Mouse (Mus musculus): ENCODE data around the gene Itpkb. TPM values are rescaled to one million over a fixed set of nuclear protein-coding genes. Genes with fewer than 3 reads are reported as not detected.

The Itpkb gene
- polyA plus RNA-seq, 1 experiment: 55.6 TPM

DNA sequence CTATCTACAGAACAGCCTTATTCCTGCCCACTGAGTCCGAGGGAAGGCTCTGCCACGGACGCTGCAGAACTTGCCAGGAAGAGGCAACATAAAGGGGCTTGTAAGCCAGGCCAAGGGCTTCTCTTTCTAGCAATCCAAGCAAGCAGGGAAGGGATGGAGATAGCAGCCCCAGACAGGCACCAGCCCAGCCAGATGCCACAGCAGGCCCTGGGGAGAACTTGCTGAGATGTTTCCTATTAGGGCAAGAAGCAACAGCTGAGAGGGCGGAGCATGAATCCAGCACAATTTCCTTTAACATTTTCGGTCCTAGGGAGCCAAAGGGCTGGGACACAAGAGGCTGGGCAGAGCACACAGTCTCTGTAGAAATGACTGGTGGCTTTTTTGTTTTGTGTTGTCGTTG is 128.0 kb downstream of the Itpkb start:
- no peak overlapping the region for H3K4me3 ChIP-seq (replicated peaks; ENCODE audit: extremely low read depth, low read depth, low read length)
- 44% methylated on average over 6 of the region's 6 CpGs for WGBS
- TF ChIP-seq POLR2A (IDR thresholded peaks at IDR 0.05; ENCODE audit: borderline replicate concordance, extremely low read depth, low read depth, low read length): 0 out of 2 replicates have a peak, but pooled peaks have one; percentile 2
- TF ChIP-seq CTCF (IDR thresholded peaks at IDR 0.05; ENCODE audit: insufficient read depth, low read length): no peak
- peaks cover 8% of the 10 kb centered on the region for H3K4me1 ChIP-seq (ENCODE audit: control insufficient read depth, insufficient read depth, low read length)
- no peak for DNase-seq

DNA sequence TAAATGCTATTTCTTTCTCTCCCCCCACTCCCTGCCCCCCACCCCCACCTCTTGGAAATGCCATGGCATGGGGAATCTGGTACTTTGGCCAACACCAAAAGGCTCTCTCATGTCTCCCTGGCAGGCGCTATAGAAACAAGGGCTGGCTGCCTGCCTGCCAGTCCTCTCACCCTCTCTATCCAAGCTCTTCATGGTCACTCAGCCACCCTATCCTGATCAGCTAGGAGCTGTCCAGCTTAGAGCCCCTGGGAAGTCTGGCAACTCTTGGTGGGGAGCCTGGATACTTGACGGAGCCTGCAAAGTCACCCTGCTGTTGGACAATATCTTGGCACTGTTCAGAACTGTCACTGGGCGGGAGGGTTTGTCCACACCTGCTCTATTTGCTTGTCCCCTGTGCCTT is 128.4 kb downstream of the Itpkb start:
- TF ChIP-seq POLR2A (IDR thresholded peaks at IDR 0.05; ENCODE audit: borderline replicate concordance, extremely low read depth, low read depth, low read length) (no peak), CTCF (IDR thresholded peaks at IDR 0.05; ENCODE audit: insufficient read depth, low read length) (no peak)

DNA sequence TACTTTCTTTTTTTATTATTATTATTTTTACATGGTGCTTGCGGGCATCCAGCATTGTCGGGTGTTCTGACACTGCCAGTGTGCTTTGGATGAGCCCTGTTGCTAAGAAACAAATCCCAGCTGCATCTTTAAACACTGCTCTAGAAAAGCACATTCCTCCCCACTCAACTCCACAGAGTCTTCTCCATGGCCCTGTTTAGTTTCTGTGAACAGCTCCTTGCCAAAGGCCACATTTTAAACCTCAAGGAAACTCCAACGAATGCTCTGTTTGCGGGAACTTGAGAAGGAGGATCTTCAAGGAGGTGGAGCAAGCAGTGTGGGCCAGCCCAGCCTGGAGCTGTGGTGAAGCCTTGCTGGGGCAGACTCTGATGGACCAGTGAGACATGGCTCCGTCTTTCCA is 130.4 kb downstream of the Itpkb start:
- no peak overlapping the region for H3K4me3 ChIP-seq (replicated peaks; ENCODE audit: extremely low read depth, low read depth, low read length)
- H3K4me1 ChIP-seq (ENCODE audit: control insufficient read depth, insufficient read depth, low read length): peaks cover 8% of the 10 kb centered on the region
- 51% methylated on average over 5 of the region's 5 CpGs for WGBS
- no peak for DNase-seq
- no peak for TF ChIP-seq POLR2A (IDR thresholded peaks at IDR 0.05; ENCODE audit: borderline replicate concordance, extremely low read depth, low read depth, low read length)
- no peak for TF ChIP-seq CTCF (IDR thresholded peaks at IDR 0.05; ENCODE audit: insufficient read depth, low read length)

More for the DNA sequence above, 128.4 kb downstream of the Itpkb start:
- 44% methylated on average over 3 of the region's 3 CpGs for WGBS
- Histone ChIP-seq H3K4me1 (ENCODE audit: control insufficient read depth, insufficient read depth, low read length) (peaks cover 8% of the 10 kb centered on the region), H3K4me3 (replicated peaks; ENCODE audit: extremely low read depth, low read depth, low read length) (no peak overlapping the region)
- DNase-seq: no peak

- Histone ChIP-seq H3K4me3 (replicated peaks; ENCODE audit: extremely low read depth, low read depth, low read length) (no peak overlapping the region), H3K4me1 (ENCODE audit: control insufficient read depth, insufficient read depth, low read length) (peaks cover 8% of the 10 kb centered on the region)
- peak; percentile 23 for DNase-seq
- TF ChIP-seq CTCF (IDR thresholded peaks at IDR 0.05; ENCODE audit: insufficient read depth, low read length): no peak
- TF ChIP-seq POLR2A (IDR thresholded peaks at IDR 0.05; ENCODE audit: borderline replicate concordance, extremely low read depth, low read depth, low read length): no peak
- 36% methylated on average over 5 of the region's 5 CpGs for WGBS
Observed at GRCm38 (mm10) chr1:180462396-180462795, 132.1 kb downstream of the Itpkb start.

DNA sequence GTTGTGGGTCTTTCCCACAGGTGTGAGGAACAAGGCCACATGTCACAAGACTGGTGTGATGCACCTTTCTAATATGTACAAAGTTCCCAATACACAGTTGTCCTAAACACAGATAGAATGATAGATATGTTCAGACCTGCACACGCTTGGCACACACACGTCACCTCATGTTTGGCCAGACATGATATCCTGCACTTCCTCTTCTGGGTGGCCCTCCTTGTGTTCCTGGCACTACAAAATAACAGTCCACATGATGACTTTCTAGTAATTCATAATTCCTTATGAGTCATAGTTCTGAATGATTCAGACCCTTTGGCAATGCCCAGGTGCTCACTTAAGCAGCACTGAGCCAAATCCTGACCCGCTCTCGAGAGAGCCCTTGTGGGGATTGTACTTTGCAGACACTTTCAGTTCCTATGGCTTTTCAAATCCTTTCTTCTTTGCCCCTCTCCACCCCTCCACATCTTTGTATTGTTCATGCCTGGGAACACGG is 132.7 kb downstream of the Itpkb start:
- H3K4me1 ChIP-seq (ENCODE audit: control insufficient read depth, insufficient read depth, low read length): peaks cover 8% of the 10 kb centered on the region
- DNase-seq: no peak
- H3K4me3 ChIP-seq (replicated peaks; ENCODE audit: extremely low read depth, low read depth, low read length): no peak overlapping the region
- TF ChIP-seq CTCF (IDR thresholded peaks at IDR 0.05; ENCODE audit: insufficient read depth, low read length) (no peak), POLR2A (IDR thresholded peaks at IDR 0.05; ENCODE audit: borderline replicate concordance, extremely low read depth, low read depth, low read length) (no peak)
- 54% methylated on average over 5 of the region's 5 CpGs for WGBS

GRCm38 (mm10) chr1:180464357-180464756 is 134.1 kb downstream of the Itpkb start:
- 90% methylated on average over 5 of the region's 5 CpGs for WGBS

DNA sequence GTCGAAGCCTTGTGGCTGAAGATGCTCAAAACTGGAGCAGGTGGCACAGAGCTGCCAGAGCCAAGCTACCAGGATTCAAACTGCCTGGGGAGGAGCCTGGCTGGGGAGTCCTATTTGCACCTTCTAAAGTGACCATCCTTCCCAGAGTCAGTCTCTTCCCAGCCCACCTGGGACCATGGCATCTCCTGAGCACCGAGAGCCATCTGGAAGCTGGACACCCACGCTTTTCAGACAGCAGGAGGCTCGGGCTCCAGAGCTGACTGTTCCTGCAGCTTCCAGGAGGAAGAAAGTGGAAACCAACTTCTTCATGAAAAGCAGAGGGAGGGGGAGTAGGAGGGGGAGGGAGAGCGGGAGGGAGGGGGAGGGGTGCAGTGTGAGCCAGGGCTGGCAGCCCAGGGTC is 135.3 kb downstream of the Itpkb start:
- H3K4me3 ChIP-seq (replicated peaks; ENCODE audit: extremely low read depth, low read depth, low read length): no peak overlapping the region
- WGBS: 60% methylated on average over 5 of the region's 5 CpGs
- DNase-seq: no peak
- no peak for TF ChIP-seq POLR2A (IDR thresholded peaks at IDR 0.05; ENCODE audit: borderline replicate concordance, extremely low read depth, low read depth, low read length)
- no peak for TF ChIP-seq CTCF (IDR thresholded peaks at IDR 0.05; ENCODE audit: insufficient read depth, low read length)
- peaks cover 8% of the 10 kb centered on the region for H3K4me1 ChIP-seq (ENCODE audit: control insufficient read depth, insufficient read depth, low read length)

More at GRCm38 (mm10) chr1:180464357-180464756, 134.1 kb downstream of the Itpkb start:
- Histone ChIP-seq H3K4me1 (ENCODE audit: control insufficient read depth, insufficient read depth, low read length) (peaks cover 8% of the 10 kb centered on the region), H3K4me3 (replicated peaks; ENCODE audit: extremely low read depth, low read depth, low read length) (no peak overlapping the region)
- TF ChIP-seq CTCF (IDR thresholded peaks at IDR 0.05; ENCODE audit: insufficient read depth, low read length): no peak
- DNase-seq: no peak

DNA sequence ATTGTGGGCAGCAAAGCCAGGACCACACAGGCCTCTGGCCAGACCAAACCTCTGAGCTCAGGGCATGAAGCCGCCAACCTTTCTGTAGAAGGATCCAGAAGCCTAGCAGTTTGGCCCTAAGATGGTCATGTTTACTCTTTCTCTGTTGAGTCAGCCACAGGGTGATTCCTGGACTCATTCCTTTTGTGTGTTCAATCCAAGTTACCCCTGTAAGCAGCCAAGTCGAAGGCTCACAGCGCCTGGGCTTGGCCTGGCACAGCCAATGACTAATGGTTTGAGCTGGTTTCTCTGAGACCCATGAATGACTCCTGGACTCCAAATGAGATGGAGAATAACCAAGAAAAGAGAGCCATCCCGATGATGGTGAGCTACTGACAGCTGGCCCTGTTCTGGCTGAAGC is 137.7 kb downstream of the Itpkb start:
- no peak for DNase-seq
- TF ChIP-seq CTCF (IDR thresholded peaks at IDR 0.05; ENCODE audit: insufficient read depth, low read length): no peak
- no peak for TF ChIP-seq POLR2A (IDR thresholded peaks at IDR 0.05; ENCODE audit: borderline replicate concordance, extremely low read depth, low read depth, low read length)
- Histone ChIP-seq H3K4me3 (replicated peaks; ENCODE audit: extremely low read depth, low read depth, low read length) (no peak overlapping the region), H3K4me1 (ENCODE audit: control insufficient read depth, insufficient read depth, low read length) (peaks cover under 1% of the 10 kb centered on the region)
- 86% methylated on average over 4 of the region's 4 CpGs for WGBS

GRCm38 (mm10) chr1:180473566-180473965 is 143.3 kb downstream of the Itpkb start:
- no peak for DNase-seq
- no peak for TF ChIP-seq POLR2A (IDR thresholded peaks at IDR 0.05; ENCODE audit: borderline replicate concordance, extremely low read depth, low read depth, low read length)
- no peak for TF ChIP-seq CTCF (IDR thresholded peaks at IDR 0.05; ENCODE audit: insufficient read depth, low read length)
- Histone ChIP-seq H3K4me1 (ENCODE audit: control insufficient read depth, insufficient read depth, low read length) (no peaks in the 10 kb centered on the region), H3K4me3 (replicated peaks; ENCODE audit: extremely low read depth, low read depth, low read length) (no peak overlapping the region)

Other genes with a start within 250 kb of the Itpkb start
- gene Coq8a, start 130.9 kb upstream of the Itpkb start, polyA plus RNA-seq (2012; rRNA removed): 11.1 and 37.6 TPM in 2 replicates
- gene Psen2, start 67.0 kb upstream of the Itpkb start, polyA plus RNA-seq (2012; rRNA removed): 70.0 and 74.4 TPM in 2 replicates
- 4.2 and 6.2 TPM in 2 replicates for gene Stum, start 153.0 kb downstream of the Itpkb start, polyA plus RNA-seq (2012; rRNA removed)
- 17.7 and 20.1 TPM in 2 replicates for gene Parp1, start 238.4 kb downstream of the Itpkb start, polyA plus RNA-seq (2012; rRNA removed)

All from lung, adult 2 months (tissue).